Mouse (Mus musculus) cerebellum, postnatal 36 days (tissue): ENCODE measurements around the gene Olfr860.
"Not testable (repeated sequence)": the region's sequence is repeated elsewhere in the genome, so short reads cannot be mapped to it uniquely, and the experiment has no call there.

Experiments
- DNase-seq, 2 experiments: peaks; one replicate each; pipeline ENCODE4 v3.0.0; 2021 to 2022; ENCODE audit warnings: mixed read lengths in 2 of 2

Olfr860 gene

DNA sequence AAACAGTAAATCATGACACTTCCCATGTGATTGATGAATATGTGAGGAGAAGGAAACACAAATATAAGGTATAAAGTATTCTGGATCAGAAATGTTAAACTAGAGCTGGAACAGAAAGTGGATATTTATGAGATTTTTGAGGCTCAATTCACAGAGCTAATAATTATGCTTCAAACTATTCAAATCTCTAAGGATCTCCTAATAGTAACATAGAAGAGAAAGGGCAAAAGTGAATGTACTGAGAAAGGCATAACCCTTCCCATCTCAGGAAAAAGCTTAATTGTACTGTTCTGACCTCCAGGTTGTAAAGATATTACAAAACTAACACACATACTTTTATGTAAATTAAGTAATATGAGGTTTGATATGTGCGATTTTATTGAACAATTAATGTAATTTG is at the start of gene Olfr860:
Gene Olfr860, minus strand, starts transcription at position 101 of the 400 bp plus-strand sequence.
- DNase-seq = no peak

DNA sequence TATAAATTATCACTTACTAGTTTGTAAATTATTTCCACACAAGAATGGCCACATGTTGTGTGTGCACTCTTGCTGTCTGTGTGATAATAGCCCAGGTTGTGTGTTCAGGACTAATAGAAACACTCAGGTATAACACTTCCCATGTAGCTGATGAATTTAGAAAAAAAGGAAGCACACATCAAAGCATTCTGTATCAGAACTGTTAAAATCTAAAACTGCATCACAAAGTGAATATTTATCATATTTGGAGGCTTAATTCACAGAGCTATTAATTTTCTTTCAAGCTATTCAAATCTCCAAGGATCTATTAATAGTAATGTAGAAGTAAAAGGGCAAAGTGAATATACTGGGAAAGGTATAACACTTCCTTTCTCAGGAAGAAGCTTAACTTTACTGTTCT is 38.4 kb upstream of the Olfr860 start, which contains the start of gene Olfr862:
Gene Olfr862, minus strand, starts transcription at position 101 of the 400 bp plus-strand sequence.
- DNase-seq = no peak

- not testable (repeated sequence) for DNase-seq
Measured at GRCm38 (mm10) chr9:19804606-19805005, 44.9 kb downstream of the Olfr860 start, which contains the start of gene Olfr859. Gene Olfr859 (plus strand): TSS chr9:19804906.

DNA sequence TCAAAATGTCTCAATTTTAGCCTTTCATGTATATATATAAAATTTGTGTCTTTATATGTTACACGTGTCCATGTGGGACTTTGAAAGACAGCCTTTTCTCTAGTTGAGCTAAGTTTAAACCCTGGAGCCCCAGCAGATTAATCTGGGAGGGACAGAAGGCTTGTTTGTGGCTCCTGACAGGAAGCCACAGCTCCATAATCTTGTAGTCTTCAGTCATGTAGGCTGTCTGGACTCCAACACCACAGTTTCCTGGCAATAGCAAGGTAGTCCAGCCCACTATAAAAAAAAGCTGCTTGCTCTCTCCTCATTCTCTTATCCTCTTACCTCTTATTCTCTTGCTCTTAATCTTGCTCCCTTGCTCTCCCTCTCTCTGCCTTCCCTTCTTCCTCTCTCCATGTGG is 46.5 kb downstream of the Olfr860 start:
- no peak for DNase-seq
